ENCODE assay signal across 28 mouse cellular contexts in genomic region chr3:40512936-40513829, GRCm38 (mm10). TPM values are rescaled to one million over a fixed set of nuclear protein-coding genes. Genes with fewer than 3 reads are reported as not detected.
DNase-seq lines count a peak whose midpoint lies in the region; ATAC-seq and TF ChIP-seq lines count a peak whose summit lies in the region.
"Had no signal": no experiment of that assay in that cellular context is flagged by ENCODE, and none has a peak within 500 bp of the region (broad histone marks: within the 10 kb centered on the region; RNA-seq: fewer than 3 reads in every experiment).

No protein-coding gene starts in this region.

- 0 out of 2 replicates have a peak overlapping the region, but pooled peaks have one; percentile 7 for H3K27ac ChIP-seq in limb, embryonic 12.5 days
- no peak overlapping the region for H3K27ac ChIP-seq in limb, embryonic 10.5 days
- H3K27ac ChIP-seq in midbrain, postnatal 0 days (ENCODE audit: low read depth, low read length): no peak overlapping the region
- H3K27ac ChIP-seq in midbrain, embryonic 16.5 days (ENCODE audit: low read length): no peak overlapping the region
- H3K27ac ChIP-seq: heart, embryonic 10.5 days; hindbrain, embryonic 12.5 days; hindbrain, postnatal 0 days; intestine, embryonic 15.5 days; kidney, postnatal 0 days; midbrain, embryonic 12.5 days; neural tube, embryonic 15.5 days; stomach, postnatal 0 days had no signal

- H3K27me3 ChIP-seq in limb, embryonic 12.5 days: no peaks in the 10 kb centered on the region
- no peaks in the 10 kb centered on the region for H3K27me3 ChIP-seq in limb, embryonic 10.5 days (ENCODE audit: low read depth, poor library complexity, severe bottlenecking)
- no peaks in the 10 kb centered on the region for H3K27me3 ChIP-seq in midbrain, postnatal 0 days (ENCODE audit: insufficient read depth, low read length)
- no peaks in the 10 kb centered on the region for H3K27me3 ChIP-seq in midbrain, embryonic 16.5 days (ENCODE audit: control insufficient read depth, insufficient read depth, low read depth, low read length)
- H3K27me3 ChIP-seq: CH12.LX; hindbrain, embryonic 12.5 days; intestine, embryonic 15.5 days; midbrain, embryonic 12.5 days; neural tube, embryonic 15.5 days had no signal

- no peak overlapping the region for H3K4me2 ChIP-seq in limb, embryonic 12.5 days
- H3K4me2 ChIP-seq in midbrain, postnatal 0 days (ENCODE audit: low read depth, low read length, poor library complexity, severe bottlenecking): no peak overlapping the region
- H3K4me2 ChIP-seq in midbrain, embryonic 16.5 days (ENCODE audit: low read length): no peak overlapping the region
- H3K4me2 ChIP-seq: hindbrain, embryonic 12.5 days; intestine, embryonic 15.5 days; midbrain, embryonic 12.5 days; neural tube, embryonic 15.5 days had no signal

- 81% methylated on average over 13 of the region's 13 CpGs for WGBS in limb, embryonic 12.5 days
- 89% methylated on average over 13 of the region's 13 CpGs for WGBS in limb, embryonic 10.5 days
- 72% methylated on average over 13 of the region's 13 CpGs for WGBS in midbrain, postnatal 0 days
- 76% methylated on average over 13 of the region's 13 CpGs for WGBS in midbrain, embryonic 16.5 days

- peak; percentile 46 to 59 for DNase-seq in cerebellum, postnatal 10 days
- no peak for DNase-seq in cerebellum, adult 9-10 months
- DNase-seq in limb, embryonic 10.5 days (ENCODE audit: low spot score): no peak
- DNase-seq in midbrain, postnatal 0 days (ENCODE audit: low spot score): peak; percentile 10
- DNase-seq in lung, postnatal 4 days: peak; percentile 49 to 74
- DNase-seq in urinary bladder, postnatal 4 days (ENCODE audit: low spot score in 2 of 2): no peak
- DNase-seq: adrenal gland, adult 8-10 months; cerebellum, adult 8-10 months; heart, postnatal 36 days; kidney, adult 8-10 months; kidney, postnatal 4 days; right cerebral cortex, adult 18-20 months; right cerebral cortex, postnatal 4 days; thymus, adult 2 months; thymus, postnatal 36 days had no signal

- H3K9me3 ChIP-seq in limb, embryonic 12.5 days: no peaks in the 10 kb centered on the region
- no peaks in the 10 kb centered on the region for H3K9me3 ChIP-seq in limb, embryonic 10.5 days (replicated peaks)
- H3K9me3 ChIP-seq in midbrain, postnatal 0 days (ENCODE audit: low read length): no peaks in the 10 kb centered on the region
- H3K9me3 ChIP-seq in midbrain, embryonic 16.5 days (replicated peaks; ENCODE audit: control insufficient read depth, low read length, poor library complexity, severe bottlenecking): no peaks in the 10 kb centered on the region
- H3K9me3 ChIP-seq: heart, embryonic 10.5 days; hindbrain, embryonic 12.5 days; intestine, embryonic 15.5 days; midbrain, embryonic 12.5 days; neural tube, embryonic 15.5 days had no signal

- no peaks in the 10 kb centered on the region for H3K4me1 ChIP-seq in limb, embryonic 12.5 days (replicated peaks)
- H3K4me1 ChIP-seq in limb, embryonic 10.5 days: no peaks in the 10 kb centered on the region
- no peaks in the 10 kb centered on the region for H3K4me1 ChIP-seq in midbrain, postnatal 0 days (ENCODE audit: insufficient read depth, low read length)
- no peaks in the 10 kb centered on the region for H3K4me1 ChIP-seq in midbrain, embryonic 16.5 days (ENCODE audit: control insufficient read depth, insufficient read depth, low read length)
- H3K4me1 ChIP-seq: midbrain, embryonic 12.5 days; neural tube, embryonic 15.5 days had no signal

- no peak for ATAC-seq in limb, embryonic 12.5 days (ENCODE audit: insufficient number of reproducible peaks, insufficient read depth, low FRiP score, low TSS enrichment, low read depth)
- no peak for ATAC-seq in midbrain, postnatal 0 days (ENCODE audit: low FRiP score)
- no peak for ATAC-seq in midbrain, embryonic 16.5 days
- ATAC-seq: forebrain, embryonic 16.5 days; hindbrain, postnatal 0 days; intestine, embryonic 15.5 days had no signal

- no peak for TF ChIP-seq CTCF in midbrain, postnatal 0 days (IDR thresholded peaks at IDR 0.05)

- H3K36me3 ChIP-seq in limb, embryonic 12.5 days: no peaks in the 10 kb centered on the region
- no peaks in the 10 kb centered on the region for H3K36me3 ChIP-seq in limb, embryonic 10.5 days
- no peaks in the 10 kb centered on the region for H3K36me3 ChIP-seq in midbrain, postnatal 0 days (ENCODE audit: insufficient read depth, low read length)
- H3K36me3 ChIP-seq in midbrain, embryonic 16.5 days (ENCODE audit: control insufficient read depth, insufficient read depth, low read length): no peaks in the 10 kb centered on the region
- H3K36me3 ChIP-seq: heart, embryonic 10.5 days; hindbrain, embryonic 12.5 days; intestine, embryonic 15.5 days; midbrain, embryonic 12.5 days; neural tube, embryonic 15.5 days had no signal

- H3K9ac ChIP-seq in limb, embryonic 12.5 days (replicated peaks): no peak overlapping the region
- no peak overlapping the region for H3K9ac ChIP-seq in midbrain, postnatal 0 days (replicated peaks; ENCODE audit: low read length, poor library complexity, severe bottlenecking)
- no peak overlapping the region for H3K9ac ChIP-seq in midbrain, embryonic 16.5 days (ENCODE audit: low read depth, low read length)
- H3K9ac ChIP-seq: hindbrain, embryonic 12.5 days; intestine, embryonic 15.5 days; midbrain, embryonic 12.5 days; neural tube, embryonic 15.5 days had no signal

- H3K4me3 ChIP-seq in limb, embryonic 12.5 days (replicated peaks): no peak overlapping the region
- H3K4me3 ChIP-seq in limb, embryonic 10.5 days: no peak overlapping the region
- no peak overlapping the region for H3K4me3 ChIP-seq in midbrain, postnatal 0 days (ENCODE audit: low read depth, low read length)
- H3K4me3 ChIP-seq in midbrain, embryonic 16.5 days (ENCODE audit: low read depth, low read length): no peak overlapping the region
- H3K4me3 ChIP-seq: erythroblast, embryonic 14.5 days; heart, embryonic 10.5 days; hindbrain, embryonic 12.5 days; intestine, embryonic 15.5 days; midbrain, embryonic 12.5 days; neural tube, embryonic 15.5 days had no signal

RNA-seq across cellular contexts. Expression of gene Intu, which starts 17.9 kb away (rescaled TPM):
- polyA plus RNA-seq in limb, embryonic 12.5 days (2016; fragmentation: Nextera tagmentation; extraction: Ambion mirVana): 3.6 and 3.8 TPM in 2 replicates
- polyA plus RNA-seq in limb, embryonic 10.5 days (2016; fragmentation: Nextera tagmentation; extraction: Ambion mirVana): 4.0 and 4.9 TPM in 2 replicates
- total RNA-seq in midbrain, postnatal 0 days (2014; rRNA removed): 6.7 and 7.6 TPM in 2 replicates
- polyA plus RNA-seq in midbrain, postnatal 0 days (2015; fragmentation: Nextera tagmentation; extraction: Ambion mirVana): 2.5 TPM in 2 replicates
- 3.2 and 3.3 TPM in 2 replicates for polyA plus RNA-seq in midbrain, embryonic 16.5 days (2015; fragmentation: Nextera tagmentation; extraction: Ambion mirVana)
- total RNA-seq: CH12.LX had no signal

Comparison
In these comparisons a context has a peak if more than half of its experiments do, and no peak if none do; other contexts are left out.
1. DNase-seq: peak in cerebellum, postnatal 10 days (2 of 2), midbrain, postnatal 0 days (single experiment) and lung, postnatal 4 days (2 of 2); none in cerebellum, adult 9-10 months (single experiment), limb, embryonic 10.5 days (single experiment) and urinary bladder, postnatal 4 days (0 of 2).